Mouse (Mus musculus): ENCODE results near the gene Aspm.

DNA sequence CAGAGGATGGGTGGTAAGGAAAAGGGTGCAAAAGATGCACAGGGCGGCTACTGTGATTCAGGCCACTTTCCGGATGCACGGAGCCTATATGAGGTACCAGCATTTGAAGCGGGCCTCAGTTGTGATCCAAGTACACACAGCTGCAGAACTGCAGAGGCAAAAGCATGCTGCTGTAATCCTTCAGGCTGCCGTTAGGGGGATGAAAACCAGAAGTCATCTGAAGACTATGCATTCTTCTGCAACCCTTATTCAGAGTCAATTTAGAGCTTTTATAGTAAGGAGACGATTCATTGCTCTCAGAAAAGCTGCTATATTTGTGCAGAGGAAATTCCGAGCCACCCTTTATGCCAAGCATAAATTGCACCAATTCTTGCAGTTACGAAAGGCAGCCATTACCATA lies 25.7 kb downstream of the Aspm start:
- TF ChIP-seq GATA1 (IDR thresholded peaks at IDR 0.05; ENCODE audit: borderline replicate concordance, low read length) (no peak), FLI1 (IDR thresholded peaks at IDR 0.05; ENCODE audit: low read length) (no peak)

All from megakaryocyte, embryonic 14.5 days (primary cell).